10 mouse cellular contexts compared by ENCODE assay signal in genomic region chr12:16643508-16644345, GRCm38 (mm10). TPM values are rescaled to one million over a fixed set of nuclear protein-coding genes. Genes with fewer than 3 reads are reported as not detected.
DNase-seq lines count a peak whose midpoint lies in the region; ATAC-seq and TF ChIP-seq lines count a peak whose summit lies in the region.
"Had no signal": no experiment of that assay in that cellular context is flagged by ENCODE, and none has a peak within 500 bp of the region (broad histone marks: within the 10 kb centered on the region; RNA-seq: fewer than 3 reads in every experiment).

No protein-coding gene starts in this region.

- H3K4me1 ChIP-seq in forebrain, embryonic 10.5 days = peaks cover 25% of the 10 kb centered on the region
- H3K4me1 ChIP-seq in heart, embryonic 15.5 days (replicated peaks) = peaks cover 23% of the 10 kb centered on the region
- H3K4me1 ChIP-seq: liver, embryonic 13.5 days had no signal

- H3K36me3 ChIP-seq in forebrain, embryonic 10.5 days (replicated peaks) = no peaks in the 10 kb centered on the region
- no peaks in the 10 kb centered on the region for H3K36me3 ChIP-seq in heart, embryonic 15.5 days
- H3K36me3 ChIP-seq: liver, embryonic 13.5 days had no signal

- DNase-seq in left cerebral cortex, adult 2 months (ENCODE audit: extremely low spot score in 1 of 2, low spot score in 2 of 2) = peak in 1 of 2 experiments; percentile 42
- no peak for DNase-seq in left cerebral cortex, adult 11 months (ENCODE audit: low spot score)
- DNase-seq in forebrain, embryonic 10.5 days (ENCODE audit: extremely low spot score, low spot score) = no peak
- peak; percentile 45 to 57 for DNase-seq in left cerebral cortex, postnatal 14 days (ENCODE audit: low spot score in 2 of 2)
- DNase-seq in right cerebral cortex, postnatal 10 days (ENCODE audit: low spot score in 2 of 2) = peak; percentile 81 to 82
- no peak for DNase-seq in natural killer cell, adult 2 months (ENCODE audit: low spot score in 2 of 2)
- DNase-seq: liver, embryonic 13.5 days had no signal

- ATAC-seq in heart, embryonic 15.5 days (replicated peaks; ENCODE audit: insufficient number of reproducible peaks, insufficient read depth, low FRiP score, low read depth) = peak; percentile 60; the same call in 1 of the 2 replicates
- no peak for ATAC-seq in inflammation-experienced regulatory T-cells, adult 6 months

- H3K27me3 ChIP-seq in forebrain, embryonic 10.5 days (ENCODE audit: poor library complexity, severe bottlenecking) = no peaks in the 10 kb centered on the region; the same call in 1 of the 2 replicates
- no peaks in the 10 kb centered on the region for H3K27me3 ChIP-seq in heart, embryonic 15.5 days
- H3K27me3 ChIP-seq: liver, embryonic 13.5 days had no signal

- WGBS in forebrain, embryonic 10.5 days = 58% methylated on average over 12 of the region's 12 CpGs
- WGBS in heart, embryonic 15.5 days = 34% methylated on average over 12 of the region's 12 CpGs

- peak overlapping the region; percentile 36 for H3K9ac ChIP-seq in heart, embryonic 15.5 days
- H3K9ac ChIP-seq: liver, embryonic 13.5 days had no signal

- H3K9me3 ChIP-seq in forebrain, embryonic 10.5 days = no peaks in the 10 kb centered on the region
- H3K9me3 ChIP-seq in heart, embryonic 15.5 days (replicated peaks) = no peaks in the 10 kb centered on the region
- H3K9me3 ChIP-seq: liver, embryonic 13.5 days had no signal

- no peak for TF ChIP-seq CTCF in left cerebral cortex, adult 2 months (IDR thresholded peaks at IDR 0.05)

- no peak overlapping the region for H3K4me3 ChIP-seq in left cerebral cortex, adult 2 months
- no peak overlapping the region for H3K4me3 ChIP-seq in forebrain, embryonic 10.5 days
- H3K4me3 ChIP-seq in heart, embryonic 15.5 days = no peak overlapping the region
- H3K4me3 ChIP-seq: liver, embryonic 13.5 days had no signal

- no peak overlapping the region for H3K4me2 ChIP-seq in heart, embryonic 15.5 days
- H3K4me2 ChIP-seq: liver, embryonic 13.5 days had no signal

- intact Hi-C loops in left cerebral cortex, adult 2 months (cut with DNase I) = no loop called here
- intact Hi-C loops in left cerebral cortex, postnatal 14 days (cut with DNase I) = no loop called here

- peak overlapping the region; percentile 28; the same call in 1 of the 2 replicates for H3K27ac ChIP-seq in left cerebral cortex, adult 2 months
- H3K27ac ChIP-seq in forebrain, embryonic 10.5 days = peak overlapping the region; percentile 71
- peak overlapping the region; percentile 83 for H3K27ac ChIP-seq in heart, embryonic 15.5 days
- H3K27ac ChIP-seq: liver, embryonic 13.5 days had no signal

RNA-seq across cellular contexts. Expression of gene Ntsr2, which starts 9.5 kb away (rescaled TPM):
- 100 to 1,000 TPM; 135 to 155 TPM for total RNA-seq in left cerebral cortex, adult 2 months (2021)
- not detected in 2 replicates for polyA plus RNA-seq in forebrain, embryonic 10.5 days (2016; fragmentation: Nextera tagmentation; extraction: Ambion mirVana)
- 0.13 and 0.29 TPM in 2 replicates for polyA plus RNA-seq in heart, embryonic 15.5 days (2015; fragmentation: Nextera tagmentation; extraction: Ambion mirVana)
- 100 to 1,000 TPM; 121 to 140 TPM for total RNA-seq in left cerebral cortex, postnatal 14 days (2021)
- polyA plus RNA-seq in inflammation-experienced regulatory T-cells, adult 6 months (2017; shearing (Covaris generic)) = not detected
- total RNA-seq: MEL had no signal
- polyA plus RNA-seq: liver, embryonic 13.5 days had no signal

RNA-seq across cellular contexts. Expression of gene Lpin1, which starts 33.0 kb away (rescaled TPM):
- 10 to 100 TPM; 21.6 to 26.6 TPM for total RNA-seq in left cerebral cortex, adult 2 months (2021)
- 3.5 and 4.4 TPM in 2 replicates for polyA plus RNA-seq in forebrain, embryonic 10.5 days (2016; fragmentation: Nextera tagmentation; extraction: Ambion mirVana)
- polyA plus RNA-seq in heart, embryonic 15.5 days (2015; fragmentation: Nextera tagmentation; extraction: Ambion mirVana) = 6.8 TPM in 2 replicates
- total RNA-seq in left cerebral cortex, postnatal 14 days (2021) = 10 to 100 TPM; 14.5 to 15.8 TPM
- polyA plus RNA-seq in inflammation-experienced regulatory T-cells, adult 6 months (2017; shearing (Covaris generic)) = 10 to 100 TPM in 2 of 3 experiments, 1 to 10 TPM in 1; 9.4 to 29.1 (median 16.7) TPM

Comparison
In these comparisons a context has a peak if more than half of its experiments do, and no peak if none do; other contexts are left out.
1. DNase-seq: peak in left cerebral cortex, postnatal 14 days (2 of 2) and right cerebral cortex, postnatal 10 days (2 of 2); none in left cerebral cortex, adult 11 months (single experiment), forebrain, embryonic 10.5 days (single experiment) and natural killer cell, adult 2 months (0 of 2).
2. H3K27ac ChIP-seq: peak in every context shown above with its lines; median percentile 83 in heart, embryonic 15.5 days; 71 in forebrain, embryonic 10.5 days; 28 in left cerebral cortex, adult 2 months.